Mouse (Mus musculus): ENCODE data around the gene Sulf2.

DNA sequence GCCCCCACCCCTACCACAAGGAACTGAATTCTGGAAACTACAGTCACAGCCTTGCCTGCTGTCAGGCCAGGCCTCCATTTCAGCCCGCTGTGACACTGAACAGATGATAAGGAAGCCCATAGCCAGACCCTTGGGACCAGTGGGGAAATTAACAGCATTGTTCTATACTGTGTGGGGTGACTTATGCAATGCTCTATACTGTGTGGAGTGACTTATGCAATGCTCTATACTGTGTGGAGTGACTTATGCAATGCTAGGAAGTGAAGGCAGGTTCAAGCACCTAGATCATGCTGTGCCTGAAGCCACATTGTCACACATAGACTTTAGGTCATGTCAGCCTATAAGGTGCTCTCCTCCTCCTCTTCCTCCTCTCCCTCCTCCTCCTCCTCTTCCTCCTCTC lies 9.1 kb upstream of the Sulf2 start:
- TF ChIP-seq CTCF (IDR thresholded peaks at IDR 0.05; ENCODE audit: extremely low read depth, insufficient read depth, insufficient read length, insufficient replicate concordance): no peak
- TF ChIP-seq POLR2A (IDR thresholded peaks at IDR 0.05; ENCODE audit: low read depth, low read length): no peak

Data from spleen, adult 2 months (tissue).